Mouse (Mus musculus) liver (tissue): ENCODE measurements at regions not wholly inside any gene's neighbourhood (a gene's known extent, or its start where the extent isn't known, plus 50 kb on each side); places are given as distances from the start of the nearest gene placed in this dataset.
"Not testable (repeated sequence)": the region's sequence is repeated elsewhere in the genome, so short reads cannot be mapped to it uniquely, and the experiment has no call there.

Experiments
- DNase-seq: peaks from one replicate; pipeline ENCODE4 v3.0.0-alpha.2; 2020; ENCODE audit warnings: mixed read lengths

GRCm38 (mm10) chr9:9606322-9606721, 367.4 kb upstream of the Arhgap42 start:
- no peak for DNase-seq

- DNase-seq, result no peak
Observed at GRCm38 (mm10) chr9:9591263-9591662, 352.4 kb upstream of the Arhgap42 start.

GRCm38 (mm10) chr9:9583011-9583605, 344.2 kb upstream of the Arhgap42 start:
- DNase-seq, result no peak

GRCm38 (mm10) chr9:9582301-9583010, 343.6 kb upstream of the Arhgap42 start:
- DNase-seq, result no peak

GRCm38 (mm10) chr9:9568040-9568649, 329.2 kb upstream of the Arhgap42 start:
- DNase-seq, result no peak

- no peak for DNase-seq
Observed at GRCm38 (mm10) chr9:9564551-9564950, 325.6 kb upstream of the Arhgap42 start.

- no peak for DNase-seq
Observed at GRCm38 (mm10) chr9:9548657-9549056, 309.8 kb upstream of the Arhgap42 start.

- no peak for DNase-seq
Observed at GRCm38 (mm10) chr9:9547570-9547969, 308.7 kb upstream of the Arhgap42 start.

GRCm38 (mm10) chr9:9547121-9547520, 308.2 kb upstream of the Arhgap42 start:
- no peak for DNase-seq

- no peak for DNase-seq
Observed at GRCm38 (mm10) chr9:9500345-9500744, 261.4 kb upstream of the Arhgap42 start.

- no peak for DNase-seq
Observed at GRCm38 (mm10) chr9:9493594-9494182, 254.8 kb upstream of the Arhgap42 start.

- no peak for DNase-seq
Observed at GRCm38 (mm10) chr9:9477145-9477544, 238.2 kb upstream of the Arhgap42 start.

- DNase-seq, result no peak
Observed at GRCm38 (mm10) chr9:9475009-9475744, 236.3 kb upstream of the Arhgap42 start.

- DNase-seq, result no peak
Observed at GRCm38 (mm10) chr9:9444213-9444612, 205.3 kb upstream of the Arhgap42 start.

GRCm38 (mm10) chr9:9420326-9420725, 181.4 kb upstream of the Arhgap42 start:
- DNase-seq, result no peak

GRCm38 (mm10) chr9:9412460-9413181, 173.7 kb upstream of the Arhgap42 start:
- no peak for DNase-seq

GRCm38 (mm10) chr9:9394190-9394589, 155.3 kb upstream of the Arhgap42 start:
- not testable (repeated sequence) for DNase-seq

GRCm38 (mm10) chr9:9376650-9377189, 137.8 kb upstream of the Arhgap42 start:
- no peak for DNase-seq

- peak; percentile 51 for DNase-seq
Observed at GRCm38 (mm10) chr9:9375304-9375904, 136.5 kb upstream of the Arhgap42 start.

GRCm38 (mm10) chr9:9372594-9372993, 133.7 kb upstream of the Arhgap42 start:
- DNase-seq, result no peak

- no peak for DNase-seq
Observed at GRCm38 (mm10) chr9:9368731-9369130, 129.8 kb upstream of the Arhgap42 start.
